Mouse (Mus musculus): ENCODE data around the gene Steap2. TPM values are rescaled to one million over a fixed set of nuclear protein-coding genes. Genes with fewer than 3 reads are reported as not detected.

Steap2 gene
- total RNA-seq, 2 experiments from 2014 or later: 8.5 to 11.1 TPM

- no peak for DNase-seq (ENCODE audit: low spot score in 2 of 2)
- intact Hi-C loops (cut with DNase I): no loop called here
These were observed 14.9 kb downstream of the Steap2 start for GRCm38 (mm10) chr5:5679459-5679858.

- intact Hi-C loops (cut with DNase I): no loop called here
- no peak for DNase-seq (ENCODE audit: low spot score in 2 of 2)
These were observed 18.3 kb downstream of the Steap2 start for GRCm38 (mm10) chr5:5676082-5676481.

GRCm38 (mm10) chr5:5668920-5669319, 25.5 kb downstream of the Steap2 start:
- no peak for DNase-seq (ENCODE audit: low spot score in 2 of 2)
- intact Hi-C loops (cut with DNase I): no loop called here

GRCm38 (mm10) chr5:5664371-5664926, 29.9 kb downstream of the Steap2 start:
- no peak for DNase-seq (ENCODE audit: low spot score in 2 of 2)
- intact Hi-C loops (cut with DNase I): no loop called here

GRCm38 (mm10) chr5:5663655-5664370, 30.6 kb downstream of the Steap2 start, which contains the start of gene Cfap69:
Cfap69 (minus strand) TSS chr5:5664239.
- peak; percentile 85 to 89 for DNase-seq (ENCODE audit: low spot score in 2 of 2)
- intact Hi-C loops (cut with DNase I): no loop called here

- DNase-seq (ENCODE audit: low spot score in 2 of 2): no peak
- intact Hi-C loops (cut with DNase I): no loop called here
These were observed 31.3 kb downstream of the Steap2 start for GRCm38 (mm10) chr5:5663057-5663456.

GRCm38 (mm10) chr5:5658680-5659079, 35.7 kb downstream of the Steap2 start:
- intact Hi-C loops (cut with DNase I): no loop called here
- DNase-seq (ENCODE audit: low spot score in 2 of 2): no peak

GRCm38 (mm10) chr5:5657932-5658331, 36.4 kb downstream of the Steap2 start:
- no peak for DNase-seq (ENCODE audit: low spot score in 2 of 2)
- intact Hi-C loops (cut with DNase I): no loop called here

- DNase-seq (ENCODE audit: low spot score in 2 of 2): peak; percentile 73 to 88
These were observed 45.4 kb downstream of the Steap2 start for GRCm38 (mm10) chr5:5648817-5649569.

GRCm38 (mm10) chr5:5646173-5646572, 48.2 kb downstream of the Steap2 start:
- DNase-seq (ENCODE audit: low spot score in 2 of 2): no peak

More at GRCm38 (mm10) chr5:5648817-5649569, 45.4 kb downstream of the Steap2 start:
- intact Hi-C loops (cut with DNase I): no loop called here

GRCm38 (mm10) chr5:5638496-5638895, 55.9 kb downstream of the Steap2 start:
- no peak for DNase-seq (ENCODE audit: low spot score in 2 of 2)
- intact Hi-C loops (cut with DNase I): no loop called here

More at GRCm38 (mm10) chr5:5646173-5646572, 48.2 kb downstream of the Steap2 start:
- intact Hi-C loops (cut with DNase I): loop anchor here (1.0 kb wide), 1 partner anchor 104 kb away; no protein-coding TSS in a partner anchor

GRCm38 (mm10) chr5:5625491-5625890, 68.9 kb downstream of the Steap2 start:
- intact Hi-C loops (cut with DNase I): no loop called here
- no peak for DNase-seq (ENCODE audit: low spot score in 2 of 2)

- intact Hi-C loops (cut with DNase I): no loop called here
These were observed 76.0 kb downstream of the Steap2 start for GRCm38 (mm10) chr5:5618329-5618728.

More at GRCm38 (mm10) chr5:5618329-5618728, 76.0 kb downstream of the Steap2 start:
- no peak for DNase-seq (ENCODE audit: low spot score in 2 of 2)

Other genes starting within 250 kb of the Steap2 start
- 1 to 10 TPM in 1 of 2 experiments, not detected in 1; 1.2 TPM for gene 1700015F17Rik, start 215.4 kb downstream of the Steap2 start, total RNA-seq (2021)
- gene Cldn12, start 179.6 kb downstream of the Steap2 start, total RNA-seq (2021): 10 to 100 TPM; 54.0 to 56.7 TPM
- gene Gtpbp10, start 135.0 kb downstream of the Steap2 start, total RNA-seq (2021): 10 to 100 TPM in 1 of 2 experiments, 1 to 10 TPM in 1; 9.0 to 10.8 TPM
- 1 to 10 TPM in 1 of 2 experiments, under 1 TPM in 1; 0.53 to 1.1 TPM for gene Gm8773, start 120.8 kb downstream of the Steap2 start, total RNA-seq (2021)
- 10 to 100 TPM; 21.6 to 23.0 TPM for gene Cfap69, start 30.3 kb downstream of the Steap2 start, total RNA-seq (2021)
- under 1 TPM; 0.97 to 0.99 TPM for gene Steap1, start 54.7 kb upstream of the Steap2 start, total RNA-seq (2021)